Mouse (Mus musculus): ENCODE data around the gene Slamf9.

The Slamf9 gene

DNA sequence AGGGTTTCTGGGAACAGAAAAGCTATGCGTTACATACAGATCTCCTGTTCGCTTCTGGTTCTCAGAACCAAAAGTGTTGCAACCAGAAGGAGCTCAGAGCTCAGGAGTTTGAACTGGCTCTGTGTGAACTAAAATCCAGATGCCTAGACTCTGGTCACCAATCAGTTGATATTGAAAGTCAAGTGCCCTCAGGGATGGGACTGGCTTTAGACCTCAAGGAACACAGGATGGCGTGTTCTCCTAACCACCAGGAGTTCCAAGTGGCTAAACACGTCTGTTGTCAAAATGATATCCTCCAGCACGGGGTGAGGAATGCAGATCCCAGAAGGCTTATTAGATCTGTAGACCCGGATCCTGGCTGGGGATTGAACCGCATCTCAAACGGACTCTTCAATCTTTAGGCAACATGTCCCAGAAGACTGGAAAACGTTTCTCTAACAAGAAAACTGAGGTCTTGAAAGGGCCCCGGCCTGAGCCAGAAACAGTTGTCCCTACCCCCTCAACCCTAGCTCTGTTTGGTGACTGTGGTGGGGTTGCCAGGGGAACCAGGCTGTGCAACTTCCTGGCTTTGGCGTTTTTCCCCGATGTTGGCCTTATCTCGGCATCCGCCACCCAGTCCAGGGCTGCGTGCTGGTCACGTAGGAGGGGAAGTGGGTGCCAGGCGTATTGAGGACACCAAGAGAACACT is 38.5 kb downstream of the Slamf9 start:
- DNase-seq (ENCODE audit: low spot score) = no peak

DNA sequence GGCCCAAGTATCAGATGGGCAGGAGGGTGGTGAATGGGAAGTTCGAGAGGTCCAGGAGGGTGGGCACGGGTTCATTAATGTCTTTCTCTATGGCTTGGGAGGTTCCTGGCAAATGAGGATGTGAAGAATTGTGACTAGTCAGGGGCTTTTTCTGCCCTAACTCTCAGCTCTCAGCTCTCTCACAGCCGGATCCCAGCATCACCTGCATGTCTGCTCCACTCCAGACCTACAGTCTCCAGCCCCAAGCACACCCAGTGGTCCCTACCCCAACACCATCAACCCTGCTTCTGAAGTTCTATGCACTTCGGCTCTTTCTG is 39.0 kb downstream of the Slamf9 start:
- DNase-seq (ENCODE audit: low spot score) = no peak

DNA sequence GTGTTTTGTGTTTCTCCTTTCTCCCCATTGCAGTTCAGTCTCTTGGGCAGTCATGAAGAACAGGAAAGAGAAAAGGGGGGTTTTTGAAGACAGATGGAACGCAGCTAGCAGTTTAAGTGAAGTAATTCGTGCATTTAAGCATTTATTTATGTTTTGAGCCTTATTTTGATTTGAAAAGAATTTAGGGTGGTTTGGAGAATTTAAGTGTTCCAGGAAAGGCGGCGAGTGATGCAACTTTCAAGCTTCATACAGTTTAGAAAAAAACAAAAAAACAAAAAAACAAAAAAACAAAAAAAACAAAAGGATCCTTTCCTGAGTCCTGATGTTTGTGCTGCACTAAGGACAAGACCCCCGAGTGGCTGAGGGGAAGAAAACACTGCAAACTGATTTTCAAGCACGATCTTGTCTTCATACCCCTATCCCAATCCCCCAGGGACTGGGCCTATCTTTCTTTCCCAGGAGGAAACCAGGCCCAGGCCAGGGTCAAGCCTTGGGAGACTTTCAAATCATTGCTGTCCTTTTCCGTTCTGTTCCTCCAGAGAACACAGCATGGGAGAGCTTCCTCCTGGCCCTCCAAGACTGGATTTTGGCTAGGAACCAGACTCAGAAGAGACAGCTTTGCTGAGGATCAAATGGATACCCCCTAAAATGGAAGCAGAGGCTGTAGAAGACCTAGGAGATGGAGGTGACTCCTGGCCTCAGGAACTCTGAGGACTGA is 39.6 kb downstream of the Slamf9 start:
- no peak for DNase-seq (ENCODE audit: low spot score)

DNA sequence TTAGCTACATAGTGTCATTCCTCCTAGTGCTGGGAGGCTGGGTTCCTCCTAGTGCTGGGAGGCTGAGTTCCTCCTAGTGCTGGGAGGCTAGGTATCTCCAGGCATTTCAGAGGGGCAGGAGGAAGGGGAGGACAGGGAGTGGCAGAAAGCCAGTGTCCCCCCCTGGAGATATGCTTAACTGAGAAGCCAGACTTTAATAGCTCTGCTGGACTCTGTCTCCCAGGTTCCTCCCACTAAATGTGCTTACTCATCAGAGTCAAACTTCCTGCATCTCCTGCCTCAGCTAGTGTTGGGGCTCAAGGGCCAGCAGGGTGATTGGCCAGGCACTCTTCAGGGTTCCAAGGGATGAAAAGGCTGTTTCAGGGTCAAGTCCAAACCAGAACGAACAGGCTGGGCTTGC is 40.2 kb downstream of the Slamf9 start:
- no peak for DNase-seq (ENCODE audit: low spot score)

- no peak for DNase-seq (ENCODE audit: low spot score)
Observed at GRCm38 (mm10) chr1:172518013-172518412, 42.9 kb downstream of the Slamf9 start.

DNA sequence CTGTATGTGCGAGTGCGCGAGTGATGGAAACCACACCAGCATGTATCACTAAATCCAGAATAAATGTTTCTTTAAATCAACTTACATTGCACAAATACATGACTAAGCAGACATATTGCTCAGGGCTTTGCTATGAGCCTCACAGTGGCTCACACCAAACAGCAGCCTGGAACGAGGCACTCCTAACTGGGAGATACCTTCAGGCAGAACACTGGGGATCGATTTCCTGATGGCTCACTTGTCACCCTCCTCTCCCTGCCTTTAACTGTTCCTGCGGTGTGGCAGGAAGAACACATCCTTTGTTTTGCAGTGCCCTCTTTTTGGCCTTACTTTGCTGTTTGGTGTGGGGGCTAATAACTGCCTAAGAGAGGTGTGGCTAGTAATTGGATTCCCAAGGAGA is 44.5 kb downstream of the Slamf9 start:
- DNase-seq (ENCODE audit: low spot score) = no peak

DNA sequence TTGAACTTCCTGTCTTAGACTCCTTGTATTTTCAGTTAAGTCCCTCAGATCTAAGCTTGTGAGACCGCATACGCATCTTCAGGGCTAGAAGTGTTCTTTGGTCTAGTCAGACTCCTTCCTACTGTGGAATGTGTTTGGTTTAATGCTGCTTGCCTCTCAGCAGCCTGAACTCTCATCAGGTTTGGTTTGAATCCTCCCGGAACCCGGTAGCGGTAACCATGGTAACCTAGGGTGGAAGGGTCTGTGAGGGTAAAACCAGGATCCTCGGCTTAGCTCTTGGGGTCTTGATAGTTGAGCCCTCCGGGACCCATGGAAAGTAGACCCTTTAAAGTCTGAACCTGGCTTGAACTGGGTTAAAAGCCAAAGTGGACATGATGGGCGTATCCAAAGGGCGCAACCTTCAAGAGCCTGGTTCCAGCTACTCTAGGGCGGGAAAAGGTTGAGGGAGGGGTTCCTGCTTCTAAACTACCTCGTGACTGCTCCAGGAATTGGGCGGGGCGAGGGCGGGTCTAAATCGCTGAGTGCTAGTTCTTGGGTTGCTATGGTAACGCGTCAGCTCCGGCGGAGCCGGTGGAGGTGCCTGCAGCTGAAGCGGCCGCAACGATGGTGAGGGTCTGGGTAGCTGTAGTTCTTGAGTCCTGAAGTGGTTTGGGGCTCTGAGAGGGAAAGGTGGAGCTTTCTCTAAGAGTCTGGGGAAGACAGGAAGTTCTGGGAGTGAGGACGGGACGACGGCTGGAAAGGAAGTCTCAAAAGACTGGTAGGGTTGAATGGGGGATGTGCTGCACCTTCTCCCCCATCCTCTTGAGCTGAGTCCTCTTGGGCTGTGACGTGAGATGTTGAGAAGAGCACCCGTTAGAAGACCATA is 45.6 kb downstream of the Slamf9 start, which contains the start of gene Cfap45:
TSS of gene Cfap45 (plus strand) at position 226 of the 865 bp plus-strand sequence.
- peak; percentile 36 for DNase-seq (ENCODE audit: low spot score)

DNA sequence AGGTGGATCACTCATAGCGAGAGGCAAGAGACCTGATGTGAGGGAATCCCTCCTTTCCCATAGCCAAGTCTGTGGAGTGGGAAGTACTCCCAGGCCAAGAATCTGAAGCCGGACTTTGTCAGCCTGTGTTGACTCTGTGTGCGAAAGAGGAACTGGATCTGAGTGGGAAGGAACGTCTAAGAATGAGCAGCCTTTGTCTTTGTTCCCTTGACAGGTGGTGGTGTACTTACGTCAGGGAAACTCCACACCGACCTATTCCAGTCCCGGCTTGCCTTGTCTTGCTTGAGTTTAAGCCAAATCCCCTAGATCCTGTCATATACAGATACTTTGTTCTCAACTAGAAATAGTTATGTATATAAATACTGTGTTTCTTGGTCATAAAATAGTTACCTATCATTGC is 47.4 kb downstream of the Slamf9 start:
- DNase-seq (ENCODE audit: low spot score) = no peak

GRCm38 (mm10) chr1:172523699-172524101 is 48.5 kb downstream of the Slamf9 start:
- no peak for DNase-seq (ENCODE audit: low spot score)

- no peak for DNase-seq (ENCODE audit: low spot score)
Observed at GRCm38 (mm10) chr1:172525027-172525764, 50.0 kb downstream of the Slamf9 start.

GRCm38 (mm10) chr1:172525971-172526370 is 50.8 kb downstream of the Slamf9 start:
- no peak for DNase-seq (ENCODE audit: low spot score)

GRCm38 (mm10) chr1:172526380-172527081 is 51.4 kb downstream of the Slamf9 start:
- no peak for DNase-seq (ENCODE audit: low spot score)

- DNase-seq (ENCODE audit: low spot score) = no peak
Observed at GRCm38 (mm10) chr1:172527431-172527830, 52.3 kb downstream of the Slamf9 start.

All from ovary, postnatal 10 days (tissue).